Mouse (Mus musculus) kidney, adult 2 months (tissue): Measurements from ENCODE around the gene Nhej1.

ENCODE experiments used
- CTCF ChIP-seq: fragments of 200-500 bp; conservative IDR thresholded peaks from 2 replicates; pipeline ENCODE4 v1.5.1; 2011; ENCODE audit warnings: low read depth, mild to moderate bottlenecking, control low read depth, low read length, moderate library complexity, mixed read lengths; ENCODE audit not compliant: insufficient read depth, insufficient read length
- POLR2A ChIP-seq: fragments of 200-500 bp; IDR thresholded peaks from one replicate; pipeline ENCODE4 v1.6.1; 2011; ENCODE audit warnings: low read depth, low read length, control low read depth

GRCm38 (mm10) chr1:74939762-74940161, 185.2 kb downstream of the Nhej1 start:
- no peak for TF ChIP-seq CTCF
- no peak for TF ChIP-seq POLR2A
